Mouse (Mus musculus) thymus, postnatal 25 days (tissue): ENCODE measurements around the gene Pnpla1.

Experiments used
- DNase-seq: peaks from one replicate; pipeline ENCODE4 v3.0.0; 2022

Gene Pnpla1

GRCm38 (mm10) chr17:28846974-28847617 is 11.1 kb upstream of the Pnpla1 start:
- no peak for DNase-seq

GRCm38 (mm10) chr17:28850511-28850910 is 7.7 kb upstream of the Pnpla1 start:
- DNase-seq = no peak

- no peak for DNase-seq
These were observed 3.8 kb upstream of the Pnpla1 start for GRCm38 (mm10) chr17:28854377-28854776.

GRCm38 (mm10) chr17:28855166-28855885 is 2.9 kb upstream of the Pnpla1 start:
- peak; percentile 64 for DNase-seq

- no peak for DNase-seq
These were observed 2.2 kb upstream of the Pnpla1 start for GRCm38 (mm10) chr17:28856030-28856429.

GRCm38 (mm10) chr17:28863926-28864325 is 5.7 kb downstream of the Pnpla1 start:
- DNase-seq = peak; percentile 47

- DNase-seq = no peak
These were observed 6.3 kb downstream of the Pnpla1 start for GRCm38 (mm10) chr17:28864464-28864863.

- no peak for DNase-seq
These were observed 8.7 kb downstream of the Pnpla1 start for GRCm38 (mm10) chr17:28866921-28867320.

- no peak for DNase-seq
These were observed 9.2 kb downstream of the Pnpla1 start for GRCm38 (mm10) chr17:28867381-28867780.

- DNase-seq = no peak
These were observed 11.3 kb downstream of the Pnpla1 start for GRCm38 (mm10) chr17:28869412-28870110.

GRCm38 (mm10) chr17:28870435-28870834 is 12.2 kb downstream of the Pnpla1 start:
- no peak for DNase-seq

GRCm38 (mm10) chr17:28871831-28872230 is 13.6 kb downstream of the Pnpla1 start:
- no peak for DNase-seq

- DNase-seq = no peak
These were observed 14.1 kb downstream of the Pnpla1 start for GRCm38 (mm10) chr17:28872322-28872721.

- DNase-seq = no peak
These were observed 16.0 kb downstream of the Pnpla1 start for GRCm38 (mm10) chr17:28874216-28874615.

- no peak for DNase-seq
These were observed 16.6 kb downstream of the Pnpla1 start for GRCm38 (mm10) chr17:28874825-28875224.

- no peak for DNase-seq
These were observed 17.1 kb downstream of the Pnpla1 start for GRCm38 (mm10) chr17:28875316-28875715.

GRCm38 (mm10) chr17:28876331-28876730 is 18.1 kb downstream of the Pnpla1 start:
- DNase-seq = no peak

GRCm38 (mm10) chr17:28876821-28877220 is 18.6 kb downstream of the Pnpla1 start:
- peak; percentile 48 for DNase-seq

- DNase-seq = peak; percentile 81
These were observed 21.8 kb downstream of the Pnpla1 start for GRCm38 (mm10) chr17:28879931-28880391.

- peak; percentile 83 for DNase-seq
These were observed 24.1 kb downstream of the Pnpla1 start for GRCm38 (mm10) chr17:28882316-28882715.

GRCm38 (mm10) chr17:28882810-28883209 is 24.6 kb downstream of the Pnpla1 start:
- no peak for DNase-seq

- DNase-seq = no peak
These were observed 25.8 kb downstream of the Pnpla1 start for GRCm38 (mm10) chr17:28883941-28884516.

- no peak for DNase-seq
These were observed 27.0 kb downstream of the Pnpla1 start for GRCm38 (mm10) chr17:28885231-28885630.
